8 mouse cellular contexts compared by ENCODE assay signal in genomic region chr8:107411391-107411790, GRCm38 (mm10). TPM values are rescaled to one million over a fixed set of nuclear protein-coding genes. Genes with fewer than 3 reads are reported as not detected.
DNase-seq lines count a peak whose midpoint lies in the region; ATAC-seq and TF ChIP-seq lines count a peak whose summit lies in the region.

No protein-coding gene starts in this region.

- WGBS in heart, postnatal 0 days, result 64% methylated on average over 4 of the region's 4 CpGs
- WGBS in heart, embryonic 11.5 days (ENCODE audit: insufficient replicate concordance), result 68% methylated on average over 4 of the region's 4 CpGs
- WGBS in limb, embryonic 11.5 days, result 74% methylated on average over 4 of the region's 4 CpGs
- 73% methylated on average over 4 of the region's 4 CpGs for WGBS in forebrain, embryonic 10.5 days

- peaks cover 68% of the 10 kb centered on the region for H3K36me3 ChIP-seq in heart, postnatal 0 days (replicated peaks; ENCODE audit: control insufficient read depth, insufficient read depth, low read length)
- peaks cover 46% of the 10 kb centered on the region for H3K36me3 ChIP-seq in heart, embryonic 11.5 days (ENCODE audit: control insufficient read depth, insufficient read depth, low read length)
- H3K36me3 ChIP-seq in limb, embryonic 11.5 days (ENCODE audit: control insufficient read depth, insufficient read depth, low read length), result peaks cover 11% of the 10 kb centered on the region
- H3K36me3 ChIP-seq in forebrain, embryonic 10.5 days (replicated peaks), result peaks cover 92% of the 10 kb centered on the region

- DNase-seq in heart, postnatal 0 days (ENCODE audit: low spot score), result peak; percentile 30
- DNase-seq in 416B (ENCODE audit: low read depth), result peak; percentile 57
- DNase-seq in adipocyte (ENCODE audit: low spot score), result peak; percentile 79
- DNase-seq in limb, embryonic 11.5 days (ENCODE audit: low spot score), result peak; percentile 57
- DNase-seq in right cerebral cortex, postnatal 25 days, result no peak
- no peak for DNase-seq in forebrain, embryonic 10.5 days (ENCODE audit: extremely low spot score, low spot score)
- DNase-seq in left cerebral cortex, postnatal 4 days, result no peak

- H3K9ac ChIP-seq in heart, postnatal 0 days (replicated peaks; ENCODE audit: low read depth, low read length), result no peak overlapping the region
- no peak overlapping the region for H3K9ac ChIP-seq in heart, embryonic 11.5 days (ENCODE audit: low read depth, low read length)
- no peak overlapping the region for H3K9ac ChIP-seq in limb, embryonic 11.5 days (ENCODE audit: low read length)

- no peak for TF ChIP-seq EP300 in heart, postnatal 0 days (IDR thresholded peaks at IDR 0.05; ENCODE audit: low read depth)

- H3K4me3 ChIP-seq in heart, postnatal 0 days (ENCODE audit: low read depth, low read length), result no peak overlapping the region
- H3K4me3 ChIP-seq in heart, embryonic 11.5 days (ENCODE audit: low read depth, low read length), result no peak overlapping the region
- no peak overlapping the region for H3K4me3 ChIP-seq in limb, embryonic 11.5 days (ENCODE audit: low read depth, low read length)
- H3K4me3 ChIP-seq in forebrain, embryonic 10.5 days, result no peak overlapping the region

- intact Hi-C loops in left cerebral cortex, postnatal 4 days (cut with DNase I), result no loop called here

- no peaks in the 10 kb centered on the region for H3K9me3 ChIP-seq in heart, postnatal 0 days (replicated peaks; ENCODE audit: control insufficient read depth, low read length)
- no peaks in the 10 kb centered on the region for H3K9me3 ChIP-seq in heart, embryonic 11.5 days (replicated peaks; ENCODE audit: control insufficient read depth, low read length)
- no peaks in the 10 kb centered on the region for H3K9me3 ChIP-seq in limb, embryonic 11.5 days (ENCODE audit: control insufficient read depth, low read length)
- no peaks in the 10 kb centered on the region for H3K9me3 ChIP-seq in forebrain, embryonic 10.5 days

- no peak overlapping the region for H3K27ac ChIP-seq in heart, postnatal 0 days (ENCODE audit: low read depth)
- H3K27ac ChIP-seq in heart, embryonic 11.5 days (ENCODE audit: low read depth, low read length), result no peak overlapping the region
- H3K27ac ChIP-seq in limb, embryonic 11.5 days (replicated peaks; ENCODE audit: low read depth, low read length), result no peak overlapping the region
- H3K27ac ChIP-seq in forebrain, embryonic 10.5 days, result no peak overlapping the region

- peak; percentile 60 for TF ChIP-seq CTCF in heart, postnatal 0 days (IDR thresholded peaks at IDR 0.05; ENCODE audit: low read depth)

- no peak for ATAC-seq in heart, postnatal 0 days (ENCODE audit: insufficient read depth, low read depth)
- no peak for ATAC-seq in heart, embryonic 11.5 days (replicated peaks; ENCODE audit: insufficient number of reproducible peaks, low FRiP score, low TSS enrichment)
- ATAC-seq in limb, embryonic 11.5 days (ENCODE audit: insufficient number of reproducible peaks, low FRiP score, low TSS enrichment, low read depth), result no peak

- H3K27me3 ChIP-seq in heart, postnatal 0 days (ENCODE audit: control insufficient read depth, insufficient read depth, low read length), result no peaks in the 10 kb centered on the region
- H3K27me3 ChIP-seq in heart, embryonic 11.5 days (ENCODE audit: control insufficient read depth, insufficient read depth, low read length), result no peaks in the 10 kb centered on the region
- H3K27me3 ChIP-seq in limb, embryonic 11.5 days (ENCODE audit: control insufficient read depth, insufficient read depth, low read length), result no peaks in the 10 kb centered on the region
- no peaks in the 10 kb centered on the region for H3K27me3 ChIP-seq in forebrain, embryonic 10.5 days (ENCODE audit: poor library complexity, severe bottlenecking)

- no peaks in the 10 kb centered on the region for H3K4me1 ChIP-seq in heart, postnatal 0 days (ENCODE audit: control insufficient read depth, insufficient read depth)
- H3K4me1 ChIP-seq in heart, embryonic 11.5 days (ENCODE audit: control insufficient read depth, insufficient read depth, low read length), result no peaks in the 10 kb centered on the region
- no peaks in the 10 kb centered on the region for H3K4me1 ChIP-seq in limb, embryonic 11.5 days (ENCODE audit: control insufficient read depth, insufficient read depth, low read length)
- peaks cover 17% of the 10 kb centered on the region for H3K4me1 ChIP-seq in forebrain, embryonic 10.5 days

- H3K4me2 ChIP-seq in heart, postnatal 0 days (ENCODE audit: low read depth, low read length), result no peak overlapping the region
- no peak overlapping the region for H3K4me2 ChIP-seq in heart, embryonic 11.5 days
- H3K4me2 ChIP-seq in limb, embryonic 11.5 days (ENCODE audit: low read depth, severe bottlenecking), result no peak overlapping the region

RNA-seq across cellular contexts. Expression of gene Nqo1, which starts 8.4 kb away (rescaled TPM):
- 20.8 and 34.6 TPM in 2 replicates for total RNA-seq in heart, postnatal 0 days (2014; rRNA removed; ENCODE audit: low replicate concordance)
- 19.7 and 19.9 TPM in 2 replicates for polyA plus RNA-seq in heart, postnatal 0 days (2015; fragmentation: Nextera tagmentation; extraction: Ambion mirVana)
- polyA plus RNA-seq in heart, embryonic 11.5 days (2014; fragmentation: Nextera tagmentation; extraction: Ambion mirVana), result 6.8 and 6.9 TPM in 2 replicates
- polyA plus RNA-seq in limb, embryonic 11.5 days (2014; fragmentation: Nextera tagmentation; extraction: Ambion mirVana), result 19.5 and 21.5 TPM in 2 replicates
- polyA plus RNA-seq in forebrain, embryonic 10.5 days (2016; fragmentation: Nextera tagmentation; extraction: Ambion mirVana), result 6.3 and 7.7 TPM in 2 replicates
- 1 to 10 TPM; 2.5 to 2.7 TPM for total RNA-seq in left cerebral cortex, postnatal 4 days (2021)

RNA-seq across cellular contexts. Expression of gene Nob1, which starts 13.5 kb away (rescaled TPM):
- 9.4 and 26.1 TPM in 2 replicates for total RNA-seq in heart, postnatal 0 days (2014; rRNA removed; ENCODE audit: low replicate concordance)
- 32.4 and 35.6 TPM in 2 replicates for polyA plus RNA-seq in heart, postnatal 0 days (2015; fragmentation: Nextera tagmentation; extraction: Ambion mirVana)
- 48.4 and 48.8 TPM in 2 replicates for polyA plus RNA-seq in heart, embryonic 11.5 days (2014; fragmentation: Nextera tagmentation; extraction: Ambion mirVana)
- polyA plus RNA-seq in limb, embryonic 11.5 days (2014; fragmentation: Nextera tagmentation; extraction: Ambion mirVana), result 94.9 and 103 TPM in 2 replicates
- 99.5 TPM in 2 replicates for polyA plus RNA-seq in forebrain, embryonic 10.5 days (2016; fragmentation: Nextera tagmentation; extraction: Ambion mirVana)
- 10 to 100 TPM; 41.8 to 45.6 TPM for total RNA-seq in left cerebral cortex, postnatal 4 days (2021)

RNA-seq across cellular contexts. Expression of gene Wwp2, which starts 24.8 kb away (rescaled TPM):
- 37.5 and 40.5 TPM in 2 replicates for total RNA-seq in heart, postnatal 0 days (2014; rRNA removed; ENCODE audit: low replicate concordance)
- 18.4 and 20.4 TPM in 2 replicates for polyA plus RNA-seq in heart, postnatal 0 days (2015; fragmentation: Nextera tagmentation; extraction: Ambion mirVana)
- 34.6 and 35.2 TPM in 2 replicates for polyA plus RNA-seq in heart, embryonic 11.5 days (2014; fragmentation: Nextera tagmentation; extraction: Ambion mirVana)
- polyA plus RNA-seq in limb, embryonic 11.5 days (2014; fragmentation: Nextera tagmentation; extraction: Ambion mirVana), result 165 and 176 TPM in 2 replicates
- polyA plus RNA-seq in forebrain, embryonic 10.5 days (2016; fragmentation: Nextera tagmentation; extraction: Ambion mirVana), result 56.8 and 57.9 TPM in 2 replicates
- 10 to 100 TPM; 37.3 to 41.5 TPM for total RNA-seq in left cerebral cortex, postnatal 4 days (2021)

Comparison
In these comparisons a context has a peak if more than half of its experiments do, and no peak if none do; other contexts are left out.
1. DNase-seq: peak in heart, postnatal 0 days (single experiment), 416B (single experiment), adipocyte (single experiment) and limb, embryonic 11.5 days (single experiment); none in right cerebral cortex, postnatal 25 days (single experiment), forebrain, embryonic 10.5 days (single experiment) and left cerebral cortex, postnatal 4 days (single experiment).